Mouse (Mus musculus) erythroblast, embryonic 14.5 days (primary cell): ENCODE data around the gene Gm10447.

ENCODE experiments used
- GATA1 ChIP-seq: IDR thresholded peaks from 2 replicates; pipeline ENCODE4 v1.6.1; 2012; ENCODE audit warnings: low read length, inconsistent platforms, mixed read lengths
- TAL1 ChIP-seq: IDR thresholded peaks from 3 replicates; pipeline ENCODE4 v1.6.1; 2012; ENCODE audit warnings: low read length, inconsistent platforms, mixed read lengths

GRCm38 (mm10) chr11:53502039-53502765 is 45.3 kb upstream of the Gm10447 start:
- TF ChIP-seq GATA1 (no peak), TAL1 (no peak)
